Mouse (Mus musculus): ENCODE results near the gene Srpk2.

- TF ChIP-seq CTCF (conservative IDR thresholded peaks at IDR 0.05; ENCODE audit: low read length) (no peak), NANOG (IDR thresholded peaks at IDR 0.05; ENCODE audit: borderline replicate concordance, low read length) (no peak), POU5F1 (IDR thresholded peaks at IDR 0.05; ENCODE audit: borderline replicate concordance, low read length) (no peak)
These were observed 38.7 kb downstream of the Srpk2 start for GRCm38 (mm10) chr5:23645671-23646070.

Data from E14TG2a.4 (cell line).